Mouse (Mus musculus) ES-CJ7 (cell line): ENCODE measurements around the gene Cyp4f16.
A peak's percentile ranks its signal among the peaks of the same experiment; 100 is the strongest.
"Not testable (repeated sequence)": the region's sequence is repeated elsewhere in the genome, so short reads cannot be mapped to it uniquely, and the experiment has no call there.

ENCODE experiments used
- DNase-seq: peaks from one replicate; pipeline ENCODE4 v3.0.0; 2011; ENCODE audit warnings: low read depth, low spot score

The Cyp4f16 gene

GRCm38 (mm10) chr17:32550900-32551770, 14.8 kb downstream of the Cyp4f16 start:
- DNase-seq, result peak; percentile 91

GRCm38 (mm10) chr17:32553016-32553415, 16.7 kb downstream of the Cyp4f16 start:
- peak; percentile 36 for DNase-seq

GRCm38 (mm10) chr17:32554368-32554767, 18.0 kb downstream of the Cyp4f16 start:
- DNase-seq, result not testable (repeated sequence)

DNA sequence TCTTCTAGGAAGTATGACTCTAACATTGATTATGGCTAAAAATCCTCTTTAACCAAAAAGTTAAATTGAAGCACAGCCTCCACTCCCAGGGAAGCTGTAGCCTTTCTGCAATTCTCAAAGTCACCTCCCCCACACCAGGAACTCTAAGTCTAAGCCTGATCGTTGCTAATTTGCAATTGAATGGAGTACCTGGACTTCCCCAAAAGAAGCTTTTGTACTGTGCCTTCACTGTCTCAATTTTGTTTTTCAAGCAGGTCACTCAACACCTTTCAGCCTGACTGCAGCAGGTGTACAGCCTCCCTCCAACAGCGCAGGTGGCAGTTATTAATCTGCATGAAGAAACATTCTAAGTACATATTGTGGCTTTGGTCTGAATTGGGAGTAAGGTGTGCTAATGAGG, 26.9 kb downstream of the Cyp4f16 start:
- peak; percentile 45 for DNase-seq

DNA sequence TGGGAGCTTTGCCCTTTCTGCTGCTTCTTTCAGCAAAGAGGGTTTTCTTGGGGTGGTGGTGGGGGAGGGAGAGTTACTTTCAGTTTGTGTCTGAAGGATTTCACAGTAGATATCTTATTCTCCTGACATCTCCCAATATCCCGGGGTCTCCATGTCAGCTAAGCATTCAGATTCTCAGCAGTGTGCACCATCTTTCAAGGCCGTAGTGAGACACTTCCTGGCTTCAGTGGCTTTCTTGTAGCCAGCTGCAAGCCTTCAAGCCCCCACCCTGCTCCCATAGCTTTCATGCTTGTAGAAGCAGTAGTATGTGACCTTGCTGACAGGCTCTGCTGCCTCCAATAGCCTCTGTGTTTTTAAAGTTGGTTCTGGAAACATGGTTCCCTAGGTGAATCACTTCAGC, 36.9 kb downstream of the Cyp4f16 start:
- DNase-seq, result not testable (repeated sequence)

DNA sequence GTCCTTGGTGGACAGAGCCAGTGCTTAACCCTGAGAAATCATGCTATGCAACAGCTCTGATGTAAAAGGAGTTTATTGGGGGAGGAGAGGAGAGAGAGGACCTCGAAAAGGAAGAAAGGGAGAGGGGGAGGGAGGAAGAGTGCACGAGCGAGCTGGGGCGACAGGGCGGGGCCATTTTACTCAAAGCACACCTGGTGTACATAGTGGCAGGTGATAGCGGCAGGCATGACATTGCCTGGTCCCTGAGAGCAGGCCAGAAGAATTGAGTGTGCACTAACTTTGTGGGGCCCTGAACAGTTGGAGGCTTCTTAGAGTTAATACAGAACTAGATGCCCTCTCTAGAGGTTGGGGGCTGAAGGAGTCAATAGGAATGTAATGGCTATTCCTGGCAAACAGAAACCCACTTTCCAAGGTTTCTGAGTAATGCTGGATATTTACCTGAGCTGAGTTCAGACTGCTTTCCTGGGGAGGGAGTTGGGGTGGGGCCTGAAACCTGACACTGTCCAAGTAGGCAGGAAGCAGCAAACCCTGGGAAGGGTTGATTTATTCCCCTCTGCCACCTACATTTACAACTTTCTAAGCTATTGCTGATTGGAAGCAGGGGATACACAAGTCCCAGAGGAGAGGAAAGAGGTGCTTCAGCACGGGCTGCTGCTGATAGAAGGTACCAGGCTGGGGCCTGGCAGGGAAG, 41.3 kb downstream of the Cyp4f16 start:
- DNase-seq, result no peak

- no peak for DNase-seq
These were observed 60.1 kb downstream of the Cyp4f16 start for GRCm38 (mm10) chr17:32596494-32596893.
